Mouse (Mus musculus): ENCODE results near the gene Thap2.
A peak's percentile ranks its signal among the peaks of the same experiment; 100 is the strongest.

Gene Thap2

GRCm38 (mm10) chr10:115354553-115354952, 29.7 kb downstream of the Thap2 start:
- DNase-seq (ENCODE audit: low read depth): no peak

- no peak for DNase-seq (ENCODE audit: low read depth)
These were observed 33.3 kb downstream of the Thap2 start for GRCm38 (mm10) chr10:115350810-115351397.

GRCm38 (mm10) chr10:115349509-115349908, 34.7 kb downstream of the Thap2 start:
- DNase-seq (ENCODE audit: low read depth): no peak

- no peak for DNase-seq (ENCODE audit: low read depth)
These were observed 35.2 kb downstream of the Thap2 start for GRCm38 (mm10) chr10:115349029-115349428.

GRCm38 (mm10) chr10:115348131-115348530, 36.1 kb downstream of the Thap2 start:
- DNase-seq (ENCODE audit: low read depth): no peak

GRCm38 (mm10) chr10:115346444-115346843, 37.8 kb downstream of the Thap2 start:
- no peak for DNase-seq (ENCODE audit: low read depth)

- no peak for DNase-seq (ENCODE audit: low read depth)
These were observed 41.3 kb downstream of the Thap2 start for GRCm38 (mm10) chr10:115342771-115343425.

GRCm38 (mm10) chr10:115339820-115340328, 44.4 kb downstream of the Thap2 start:
- DNase-seq (ENCODE audit: low read depth): no peak

GRCm38 (mm10) chr10:115336901-115337300, 47.3 kb downstream of the Thap2 start:
- DNase-seq (ENCODE audit: low read depth): no peak

GRCm38 (mm10) chr10:115333528-115333927, 50.7 kb downstream of the Thap2 start:
- DNase-seq (ENCODE audit: low read depth): peak; percentile 80

GRCm38 (mm10) chr10:115332997-115333396, 51.2 kb downstream of the Thap2 start:
- no peak for DNase-seq (ENCODE audit: low read depth)

- peak; percentile 80 for DNase-seq (ENCODE audit: low read depth)
These were observed 51.8 kb downstream of the Thap2 start for GRCm38 (mm10) chr10:115332420-115332952.

- no peak for DNase-seq (ENCODE audit: low read depth)
These were observed 55.2 kb downstream of the Thap2 start for GRCm38 (mm10) chr10:115329010-115329530.

- DNase-seq (ENCODE audit: low read depth): peak; percentile 86
These were observed 55.7 kb downstream of the Thap2 start for GRCm38 (mm10) chr10:115328514-115328913.

GRCm38 (mm10) chr10:115323295-115323694, 60.9 kb downstream of the Thap2 start:
- DNase-seq (ENCODE audit: low read depth): peak; percentile 61

GRCm38 (mm10) chr10:115321317-115322035, 62.8 kb downstream of the Thap2 start:
- no peak for DNase-seq (ENCODE audit: low read depth)

Data from fibroblast of lung, adult 2 months (primary cell).